Mouse (Mus musculus) C2C12 (cell line): ENCODE measurements around the gene Ppfia1.

Experiments used
- CEBPB ChIP-seq: IDR thresholded peaks from one replicate; pipeline ENCODE4 v1.6.1; 2011; ENCODE audit warnings: low read depth, mild to moderate bottlenecking, control low read depth, moderate library complexity
- CTCF ChIP-seq: IDR thresholded peaks from one replicate; pipeline ENCODE4 v1.5.1; 2011; ENCODE audit not compliant: control insufficient read depth, insufficient read depth, insufficient read length
- MAX ChIP-seq: IDR thresholded peaks from one replicate; pipeline ENCODE4 v1.6.1; 2011; ENCODE audit warnings: mild to moderate bottlenecking, control low read depth
- MYOD1 ChIP-seq: IDR thresholded peaks from one replicate; pipeline ENCODE4 v1.6.1; 2011; ENCODE audit warnings: low read depth; ENCODE audit not compliant: control insufficient read depth, insufficient read length
- MYOG ChIP-seq: IDR thresholded peaks from one replicate; pipeline ENCODE4 v1.6.1; 2011; ENCODE audit not compliant: control insufficient read depth, insufficient read length; ENCODE audit errors: extremely low read depth
- USF1 ChIP-seq: IDR thresholded peaks from one replicate; pipeline ENCODE4 v1.6.1; 2011; ENCODE audit warnings: low read depth, mild to moderate bottlenecking, control low read depth, moderate library complexity

- TF ChIP-seq CTCF = no peak
- no peak for TF ChIP-seq MAX
- no peak for TF ChIP-seq USF1
- no peak for TF ChIP-seq MYOD1
- TF ChIP-seq CEBPB = no peak
- TF ChIP-seq MYOG = no peak
These were observed 569 bp upstream of the Ppfia1 start for GRCm38 (mm10) chr7:144554123-144554472.
